Mouse (Mus musculus) ES-E14 (cell line): ENCODE data around the gene Tmem131.

Source experiments
- CHD2 ChIP-seq: IDR thresholded peaks from 2 replicates; pipeline ENCODE4 v1.6.1; 2014; ENCODE audit warnings: mild to moderate bottlenecking, low read depth, low read length, inconsistent platforms
- HCFC1 ChIP-seq: IDR thresholded peaks from 2 replicates; pipeline ENCODE4 v1.6.1; 2012; ENCODE audit warnings: low read length, inconsistent platforms, borderline replicate concordance; ENCODE audit not compliant: insufficient read depth
- MAFK ChIP-seq: IDR thresholded peaks from 2 replicates; pipeline ENCODE4 v1.6.1; 2014; ENCODE audit warnings: mild to moderate bottlenecking, low read depth, low read length, inconsistent platforms; ENCODE audit not compliant: insufficient read depth
- ZC3H11A ChIP-seq: IDR thresholded peaks from 2 replicates; pipeline ENCODE4 v1.6.1; 2012; ENCODE audit warnings: low read depth, mild to moderate bottlenecking, inconsistent platforms, low read length, borderline replicate concordance
- ZNF384 ChIP-seq: IDR thresholded peaks from 2 replicates; pipeline ENCODE4 v1.6.1; 2012; ENCODE audit warnings: low read depth, low read length, inconsistent platforms

- TF ChIP-seq CHD2 = no peak
- no peak for TF ChIP-seq ZC3H11A
- no peak for TF ChIP-seq MAFK
- no peak for TF ChIP-seq HCFC1
- no peak for TF ChIP-seq ZNF384
Observed at GRCm38 (mm10) chr1:36970918-36971617, 27.6 kb upstream of the Tmem131 start.
